Mouse (Mus musculus) hindbrain, postnatal 0 days (tissue): ENCODE results near the gene Gpr18. TPM values are rescaled to one million over a fixed set of nuclear protein-coding genes. Genes with fewer than 3 reads are reported as not detected.

Source experiments
- ATAC-seq: fragments of 200-750 bp; cut with Nextera tagmentation; 2 replicates; pipeline ENCODE4 v1.8.0; 2017; ENCODE audit warnings: mild to moderate bottlenecking, moderate TSS enrichment, moderate library complexity
- DNase-seq: peaks from one replicate; pipeline ENCODE4 v3.0.0-alpha.2; 2015; ENCODE audit warnings: low spot score
- H3K27ac ChIP-seq: fragments of 300-500 bp; sonication (generic); 2 replicates; pipeline ENCODE4 v1.5.1; 2014; ENCODE audit warnings: mild to moderate bottlenecking
- H3K27me3 ChIP-seq: fragments of 300-500 bp; sonication (generic); 2 replicates; pipeline ENCODE4 v1.6.1; 2014; ENCODE audit warnings: low read length, mixed read lengths; ENCODE audit not compliant: insufficient read depth
- H3K36me3 ChIP-seq: fragments of 300-500 bp; sonication (generic); 2 replicates; pipeline ENCODE4 v1.6.1; 2014; ENCODE audit warnings: low read length, mixed read lengths; ENCODE audit not compliant: insufficient read depth
- H3K4me1 ChIP-seq: fragments of 300-500 bp; sonication (generic); 2 replicates; pipeline ENCODE4 v1.6.1; 2014; ENCODE audit warnings: antibody characterized with exemption, low read length, mixed read lengths; ENCODE audit not compliant: insufficient read depth
- H3K4me2 ChIP-seq: fragments of 300-500 bp; sonication (generic); 2 replicates; pipeline ENCODE4 v1.6.1; 2014; ENCODE audit warnings: low read depth, mild to moderate bottlenecking, low read length, moderate library complexity, mixed read lengths
- H3K4me3 ChIP-seq: fragments of 300-500 bp; sonication (generic); 2 replicates; pipeline ENCODE4 v1.5.1; 2014; ENCODE audit warnings: low read length
- H3K9ac ChIP-seq: fragments of 300-500 bp; sonication (generic); replicated peaks from 2 replicates; pipeline ENCODE4 v1.6.1; 2014; ENCODE audit warnings: mild to moderate bottlenecking, low read length, moderate library complexity, mixed read lengths
- H3K9me3 ChIP-seq: fragments of 300-500 bp; sonication (generic); 2 replicates; pipeline ENCODE4 v1.6.1; 2016; ENCODE audit warnings: low read length, mixed read lengths
- CTCF ChIP-seq: IDR thresholded peaks from 2 replicates; pipeline ENCODE4 v1.5.1; 2016; ENCODE audit warnings: antibody characterized with exemption, control low read depth, low read depth
- whole genome bisulfite sequencing: fragments of 180-500 bp; shearing (Covaris S2); extraction: QIAGEN DNeasy Blood & Tissue Kit; methylation state at CpG from one replicate; pipeline ENCODE4 v1.1.7; 2014; 5-methylcytosine and 5-hydroxymethylcytosine counted together
- polyA plus RNA-seq: library from polyadenylated mRNA; unstranded; fragments of >200 nt; fragmentation: Nextera tagmentation; extraction: Ambion mirVana; gene quantifications from 2 replicates; pipeline ENCODE4 v1.2.1, GENCODE M21; 2015
- total RNA-seq: library from RNA; depleted of rRNA; stranded (reverse); fragments of >200 nt; gene quantifications from 2 replicates; pipeline ENCODE4 v1.2.3, GENCODE M21; 2014

Gene Gpr18
- total and polyA plus RNA-seq, 2 experiments from 2014 or later = not detected

- Histone ChIP-seq H3K9me3 (no peaks in the 10 kb centered on the region), H3K27ac (no peak overlapping the region), H3K36me3 (no peaks in the 10 kb centered on the region), H3K4me3 (no peak overlapping the region), H3K9ac (no peak overlapping the region), H3K4me1 (no peaks in the 10 kb centered on the region), H3K27me3 (no peaks in the 10 kb centered on the region), H3K4me2 (no peak overlapping the region)
- no peak for DNase-seq
- 78% methylated on average over 6 of the region's 6 CpGs for WGBS
- ATAC-seq = no peak
- TF ChIP-seq CTCF = no peak
Measured at GRCm38 (mm10) chr14:121960997-121961396, 45.4 kb upstream of the Gpr18 start.

GRCm38 (mm10) chr14:121960531-121960930 is 45.0 kb upstream of the Gpr18 start:
- H3K9ac ChIP-seq = no peak overlapping the region
- no peaks in the 10 kb centered on the region for H3K9me3 ChIP-seq
- TF ChIP-seq CTCF = no peak
- DNase-seq (no peak), ATAC-seq (no peak)
- 81% methylated on average over 2 of the region's 2 CpGs for WGBS
- H3K4me1 ChIP-seq = no peaks in the 10 kb centered on the region
- H3K4me3 ChIP-seq = no peak overlapping the region
- no peaks in the 10 kb centered on the region for H3K27me3 ChIP-seq
- no peak overlapping the region for H3K4me2 ChIP-seq
- H3K36me3 ChIP-seq = no peaks in the 10 kb centered on the region
- no peak overlapping the region for H3K27ac ChIP-seq

GRCm38 (mm10) chr14:121960031-121960430 is 44.5 kb upstream of the Gpr18 start:
- ATAC-seq (no peak), DNase-seq (no peak)
- H3K4me1 ChIP-seq = no peaks in the 10 kb centered on the region
- H3K27me3 ChIP-seq = no peaks in the 10 kb centered on the region
- H3K4me2 ChIP-seq = no peak overlapping the region
- H3K36me3 ChIP-seq = no peaks in the 10 kb centered on the region
- TF ChIP-seq CTCF = no peak
- 89% methylated on average over 4 of the region's 4 CpGs for whole genome bisulfite sequencing
- no peaks in the 10 kb centered on the region for H3K9me3 ChIP-seq
- H3K9ac ChIP-seq = no peak overlapping the region
- H3K27ac ChIP-seq = no peak overlapping the region
- no peak overlapping the region for H3K4me3 ChIP-seq

GRCm38 (mm10) chr14:121959538-121959980 is 44.0 kb upstream of the Gpr18 start:
- WGBS = 91% methylated on average over 3 of the region's 3 CpGs
- Histone ChIP-seq H3K27me3 (no peaks in the 10 kb centered on the region), H3K4me2 (no peak overlapping the region), H3K9me3 (no peaks in the 10 kb centered on the region), H3K4me1 (no peaks in the 10 kb centered on the region), H3K9ac (no peak overlapping the region), H3K36me3 (no peaks in the 10 kb centered on the region), H3K4me3 (no peak overlapping the region), H3K27ac (no peak overlapping the region)
- DNase-seq = no peak
- no peak for ATAC-seq
- TF ChIP-seq CTCF = no peak

GRCm38 (mm10) chr14:121958751-121959537 is 43.4 kb upstream of the Gpr18 start:
- Histone ChIP-seq H3K36me3 (no peaks in the 10 kb centered on the region), H3K4me2 (no peak overlapping the region), H3K4me3 (no peak overlapping the region), H3K9me3 (no peaks in the 10 kb centered on the region), H3K4me1 (no peaks in the 10 kb centered on the region), H3K9ac (no peak overlapping the region), H3K27me3 (no peaks in the 10 kb centered on the region), H3K27ac (no peak overlapping the region)
- no peak for TF ChIP-seq CTCF
- WGBS = 77% methylated on average over 10 of the region's 10 CpGs
- DNase-seq (no peak), ATAC-seq (no peak)

GRCm38 (mm10) chr14:121958041-121958750 is 42.6 kb upstream of the Gpr18 start:
- H3K36me3 ChIP-seq = no peaks in the 10 kb centered on the region
- H3K9ac ChIP-seq = no peak overlapping the region
- no peak overlapping the region for H3K4me2 ChIP-seq
- TF ChIP-seq CTCF = no peak
- H3K27me3 ChIP-seq = no peaks in the 10 kb centered on the region
- ATAC-seq = no peak
- no peak for DNase-seq
- H3K4me1 ChIP-seq = no peaks in the 10 kb centered on the region
- no peak overlapping the region for H3K27ac ChIP-seq
- WGBS = 90% methylated on average over 3 of the region's 3 CpGs
- H3K9me3 ChIP-seq = no peaks in the 10 kb centered on the region
- H3K4me3 ChIP-seq = no peak overlapping the region
